Mouse (Mus musculus) kidney, embryonic 15.5 days (tissue): ENCODE results near the gene Rin3. TPM values are rescaled to one million over a fixed set of nuclear protein-coding genes. Genes with fewer than 3 reads are reported as not detected.
A peak's percentile ranks its signal among the peaks of the same experiment; 100 is the strongest.

ENCODE experiments used
- ATAC-seq: fragments of 200-750 bp; cut with Nextera tagmentation; replicated peaks from 2 replicates; pipeline ENCODE4 v1.8.0; 2017; ENCODE audit warnings: moderate TSS enrichment; ENCODE audit not compliant: low FRiP score
- H3K27ac ChIP-seq: fragments of 300-500 bp; sonication (generic); 2 replicates; pipeline ENCODE4 v1.5.1; 2015; ENCODE audit warnings: mild to moderate bottlenecking, inconsistent platforms
- H3K27me3 ChIP-seq: fragments of 300-500 bp; sonication (generic); 2 replicates; pipeline ENCODE4 v1.6.1; 2015; ENCODE audit warnings: inconsistent platforms
- H3K36me3 ChIP-seq: fragments of 300-500 bp; sonication (generic); 2 replicates; pipeline ENCODE4 v1.6.1; 2015; ENCODE audit warnings: inconsistent platforms
- H3K4me1 ChIP-seq: fragments of 300-500 bp; sonication (generic); 2 replicates; pipeline ENCODE4 v1.6.1; 2015; ENCODE audit warnings: inconsistent platforms
- H3K4me2 ChIP-seq: fragments of 300-500 bp; sonication (generic); 2 replicates; pipeline ENCODE4 v1.6.1; 2015; ENCODE audit warnings: moderate library complexity, mild to moderate bottlenecking, inconsistent platforms
- H3K4me3 ChIP-seq: fragments of 300-500 bp; sonication (generic); replicated peaks from 2 replicates; pipeline ENCODE4 v1.5.1; 2015; ENCODE audit warnings: mild to moderate bottlenecking, inconsistent platforms
- H3K9ac ChIP-seq: fragments of 300-500 bp; sonication (generic); 2 replicates; pipeline ENCODE4 v1.6.1; 2015; ENCODE audit warnings: mild to moderate bottlenecking, inconsistent platforms
- H3K9me3 ChIP-seq: fragments of 300-500 bp; sonication (generic); replicated peaks from 2 replicates; pipeline ENCODE4 v1.6.1; 2016; ENCODE audit warnings: inconsistent platforms
- WGBS: fragments of 180-500 bp; shearing (Covaris S2); methylation state at CpG from one replicate; pipeline ENCODE4 v1.1.7; 2015; ENCODE audit warnings: mixed read lengths; 5-methylcytosine and 5-hydroxymethylcytosine counted together
- polyA plus RNA-seq: library from polyadenylated mRNA; unstranded; fragments of >200 nt; fragmentation: Nextera tagmentation; extraction: Ambion mirVana; gene quantifications from 2 replicates; pipeline ENCODE4 v1.2.1, GENCODE M21; 2015

Rin3 gene
- polyA plus RNA-seq, 1 experiment from 2014 or later: 10.0 TPM

DNA sequence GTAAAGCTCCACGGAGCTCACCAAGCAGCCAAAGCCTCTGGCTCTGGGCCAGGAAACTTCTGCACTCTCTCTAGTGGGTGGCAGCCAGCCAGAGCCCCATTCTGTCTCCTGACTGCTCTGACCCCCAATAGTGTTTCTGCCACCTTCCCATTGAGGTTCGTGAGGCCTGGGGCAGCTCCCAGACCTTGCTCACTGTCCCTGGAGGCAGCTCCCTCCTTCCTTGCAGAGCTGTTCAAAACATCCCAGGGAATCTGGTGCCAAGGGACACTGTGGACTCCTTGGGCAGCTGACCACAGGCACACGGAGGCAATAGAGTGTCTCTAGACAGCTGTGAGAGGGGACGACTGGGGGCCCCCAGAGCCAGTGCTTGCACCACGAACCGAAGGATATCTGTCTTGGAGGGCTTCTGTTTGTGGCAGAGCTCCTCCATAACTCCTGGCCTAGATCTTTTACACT is 25.2 kb downstream of the Rin3 start:
- Histone ChIP-seq H3K27me3 (no peaks in the 10 kb centered on the region), H3K9ac (no peak overlapping the region), H3K27ac (peak overlapping the region; percentile 48), H3K36me3 (peaks cover 5% of the 10 kb centered on the region), H3K4me3 (no peak overlapping the region), H3K4me1 (peaks cover 48% of the 10 kb centered on the region), H3K9me3 (no peaks in the 10 kb centered on the region), H3K4me2 (no peak overlapping the region)
- peak; percentile 30 for ATAC-seq
- 30% methylated on average over 6 of the region's 6 CpGs for whole genome bisulfite sequencing

DNA sequence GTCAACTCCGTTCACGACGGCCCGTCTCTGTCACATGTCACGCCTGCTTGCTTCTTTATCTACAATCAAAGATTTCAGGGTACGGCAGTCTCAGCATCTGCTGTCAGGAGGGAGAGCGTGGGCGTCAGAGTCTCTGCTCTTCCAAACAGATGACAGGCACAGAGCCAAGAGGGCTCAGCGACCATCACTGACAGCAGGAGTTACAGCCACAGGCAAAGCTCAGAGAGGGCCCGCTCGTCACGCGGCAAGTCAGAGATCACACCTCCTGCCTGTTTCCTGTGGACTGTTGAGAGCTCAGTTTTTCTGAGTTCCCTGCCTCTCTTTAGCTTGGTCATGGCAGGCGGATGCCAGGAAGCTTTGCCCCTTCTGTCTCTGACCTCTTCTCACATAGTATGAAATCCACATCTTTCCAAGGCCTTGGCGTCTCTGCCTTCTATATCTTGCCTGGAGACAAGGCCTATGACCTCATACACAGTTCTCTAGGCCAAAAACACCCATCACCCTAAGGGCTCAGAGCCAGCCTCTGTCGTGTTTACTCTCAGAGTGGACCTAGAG is 25.7 kb downstream of the Rin3 start:
- ATAC-seq: peak; percentile 63
- Histone ChIP-seq H3K4me3 (no peak overlapping the region), H3K36me3 (peaks cover 10% of the 10 kb centered on the region), H3K4me1 (peaks cover 43% of the 10 kb centered on the region), H3K27ac (peak overlapping the region; percentile 48), H3K4me2 (no peak overlapping the region), H3K9me3 (no peaks in the 10 kb centered on the region), H3K9ac (no peak overlapping the region), H3K27me3 (no peaks in the 10 kb centered on the region)
- WGBS: 25% methylated on average over 16 of the region's 16 CpGs

GRCm38 (mm10) chr12:102309099-102309799 is 26.4 kb downstream of the Rin3 start:
- Histone ChIP-seq H3K4me2 (no peak overlapping the region), H3K4me1 (peaks cover 36% of the 10 kb centered on the region), H3K36me3 (peaks cover 10% of the 10 kb centered on the region), H3K27me3 (no peaks in the 10 kb centered on the region), H3K27ac (no peak overlapping the region), H3K9me3 (no peaks in the 10 kb centered on the region), H3K9ac (no peak overlapping the region), H3K4me3 (no peak overlapping the region)
- 92% methylated on average over 11 of the region's 11 CpGs for WGBS
- no peak for ATAC-seq

DNA sequence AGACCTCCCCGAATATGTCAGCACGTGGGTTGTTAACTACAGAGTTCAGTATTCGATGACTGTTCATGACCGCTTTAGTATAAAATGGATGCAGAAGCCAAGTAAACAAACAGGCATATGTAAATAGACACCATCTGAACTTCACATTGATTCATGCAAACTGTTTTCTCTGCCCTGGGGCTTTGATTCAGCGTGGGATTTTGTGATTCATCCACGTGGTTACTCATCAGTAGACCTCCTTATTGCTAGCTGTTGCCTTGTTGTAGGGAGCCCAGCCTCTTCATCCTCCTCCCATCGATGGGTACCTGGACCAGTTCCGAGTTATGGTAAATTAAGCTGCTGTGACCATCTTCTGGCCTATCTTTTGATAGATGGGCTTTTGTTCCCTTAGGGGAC is 26.9 kb downstream of the Rin3 start:
- ATAC-seq: no peak
- H3K36me3 ChIP-seq: peaks cover 14% of the 10 kb centered on the region
- peaks cover 31% of the 10 kb centered on the region for H3K4me1 ChIP-seq
- no peak overlapping the region for H3K9ac ChIP-seq
- no peak overlapping the region for H3K27ac ChIP-seq
- H3K4me3 ChIP-seq: no peak overlapping the region
- no peak overlapping the region for H3K4me2 ChIP-seq
- no peaks in the 10 kb centered on the region for H3K27me3 ChIP-seq
- WGBS: 92% methylated on average over 8 of the region's 8 CpGs
- no peaks in the 10 kb centered on the region for H3K9me3 ChIP-seq

DNA sequence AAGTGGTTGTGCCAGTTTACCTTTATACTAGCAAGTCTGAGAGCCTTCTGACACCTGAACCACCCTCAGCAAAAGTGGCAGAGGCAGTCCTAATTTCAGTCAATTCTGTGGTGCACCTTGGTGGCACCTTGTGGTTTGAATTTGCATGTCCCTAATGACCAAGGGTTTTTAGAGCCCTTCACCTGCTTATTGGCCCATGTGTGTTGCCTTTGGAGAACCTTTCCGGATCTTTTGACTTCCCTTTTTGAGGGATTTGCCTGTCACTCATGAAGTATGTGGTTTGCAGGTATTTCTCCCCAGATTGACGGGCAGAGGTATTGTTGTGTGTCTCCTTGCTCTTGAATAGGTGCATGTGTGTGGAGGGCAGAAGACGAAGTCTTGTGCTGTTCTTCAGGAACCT is 27.4 kb downstream of the Rin3 start:
- 94% methylated on average over 3 of the region's 3 CpGs for WGBS

DNA sequence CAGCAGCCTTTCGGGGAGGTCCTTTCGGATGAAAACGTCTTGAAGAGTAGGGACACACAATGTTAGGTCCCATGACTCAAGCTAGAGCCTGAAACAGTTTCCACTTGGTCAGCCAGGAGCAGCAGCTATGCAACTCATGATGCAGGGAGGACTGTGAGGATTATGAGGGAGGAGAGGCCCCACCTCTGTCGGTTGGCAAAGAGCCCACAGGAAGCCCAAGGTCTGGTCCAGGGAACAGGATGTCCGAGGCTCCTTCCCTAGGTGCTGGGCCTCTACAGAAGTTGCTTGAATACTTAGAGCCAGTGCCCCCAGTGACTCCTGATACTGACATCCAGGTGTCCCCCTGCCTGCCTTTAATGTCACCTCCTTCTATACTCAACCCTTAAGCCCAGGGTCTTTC is 28.6 kb downstream of the Rin3 start:
- H3K4me1 ChIP-seq: peaks cover 20% of the 10 kb centered on the region
- WGBS: 78% methylated on average over 5 of the region's 5 CpGs
- H3K4me2 ChIP-seq: no peak overlapping the region
- H3K36me3 ChIP-seq: peaks cover 23% of the 10 kb centered on the region
- no peak overlapping the region for H3K27ac ChIP-seq
- no peaks in the 10 kb centered on the region for H3K9me3 ChIP-seq
- no peak overlapping the region for H3K4me3 ChIP-seq
- H3K27me3 ChIP-seq: no peaks in the 10 kb centered on the region
- no peak for ATAC-seq
- H3K9ac ChIP-seq: no peak overlapping the region

More for the DNA sequence above, 27.4 kb downstream of the Rin3 start:
- H3K9ac ChIP-seq: no peak overlapping the region
- peaks cover 19% of the 10 kb centered on the region for H3K36me3 ChIP-seq
- H3K9me3 ChIP-seq: no peaks in the 10 kb centered on the region
- ATAC-seq: no peak
- H3K4me3 ChIP-seq: no peak overlapping the region
- H3K4me1 ChIP-seq: peaks cover 26% of the 10 kb centered on the region
- H3K27ac ChIP-seq: no peak overlapping the region
- no peak overlapping the region for H3K4me2 ChIP-seq
- H3K27me3 ChIP-seq: no peaks in the 10 kb centered on the region

DNA sequence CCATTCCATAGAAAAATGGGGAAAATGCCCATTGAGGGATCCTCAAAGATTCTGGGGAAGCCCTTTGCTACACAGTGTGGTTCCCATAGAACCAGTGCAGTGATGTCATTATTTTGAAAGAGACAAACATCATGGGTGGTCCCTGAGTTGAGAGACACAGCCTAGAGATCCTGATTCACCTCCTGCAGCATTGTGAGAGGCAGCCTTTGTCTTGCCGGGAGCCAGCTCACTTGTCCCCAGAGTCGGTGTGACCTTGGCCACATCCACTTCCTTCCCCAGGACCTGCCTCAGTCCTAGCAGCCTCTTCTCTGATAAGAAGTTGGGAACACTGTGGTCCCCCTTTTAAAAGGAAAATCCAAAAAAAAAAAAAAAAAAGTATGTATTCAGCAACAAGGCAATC is 36.3 kb downstream of the Rin3 start:
- peak overlapping the region; percentile 67 for H3K27ac ChIP-seq
- no peak overlapping the region for H3K9ac ChIP-seq
- no peak overlapping the region for H3K4me3 ChIP-seq
- no peaks in the 10 kb centered on the region for H3K27me3 ChIP-seq
- no peak overlapping the region for H3K4me2 ChIP-seq
- WGBS: 51% methylated on average over 2 of the region's 2 CpGs
- peaks cover 13% of the 10 kb centered on the region for H3K36me3 ChIP-seq
- H3K4me1 ChIP-seq: 0 out of 2 replicates have a peak, but pooled peaks cover 18% of the 10 kb centered on the region
- H3K9me3 ChIP-seq: no peaks in the 10 kb centered on the region
- ATAC-seq: no peak

DNA sequence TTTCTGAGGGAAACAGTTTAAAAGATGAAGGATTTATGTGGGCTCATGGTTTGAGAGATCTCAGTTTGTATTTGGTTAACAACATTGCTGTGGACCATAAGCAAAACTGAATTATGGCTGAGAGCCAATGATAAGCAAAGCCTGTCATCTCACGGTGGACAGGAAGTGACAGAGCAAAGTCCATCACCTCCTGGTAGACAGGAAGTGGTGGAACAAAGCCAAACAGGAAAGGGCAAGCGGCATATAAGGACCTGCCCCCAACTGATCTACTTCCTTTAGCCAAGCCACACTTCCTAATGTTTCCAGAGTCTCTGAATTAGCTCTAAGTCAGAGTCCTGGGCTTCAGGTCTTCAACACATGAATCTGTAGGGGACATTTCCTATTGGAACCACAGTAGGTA is 37.1 kb downstream of the Rin3 start:
- Histone ChIP-seq H3K9me3 (no peaks in the 10 kb centered on the region), H3K4me3 (no peak overlapping the region), H3K27ac (peak overlapping the region; percentile 67), H3K4me1 (0 out of 2 replicates have a peak, but pooled peaks cover 21% of the 10 kb centered on the region), H3K9ac (no peak overlapping the region), H3K36me3 (peaks cover 7% of the 10 kb centered on the region), H3K27me3 (no peaks in the 10 kb centered on the region), H3K4me2 (no peak overlapping the region)
- WGBS: 45% methylated on average over 2 of the region's 2 CpGs
- ATAC-seq: no peak

- Histone ChIP-seq H3K9ac (no peak overlapping the region), H3K4me1 (0 out of 2 replicates have a peak, but pooled peaks cover 21% of the 10 kb centered on the region), H3K27ac (peak overlapping the region; percentile 45), H3K9me3 (no peaks in the 10 kb centered on the region), H3K36me3 (peaks cover 3% of the 10 kb centered on the region), H3K27me3 (no peaks in the 10 kb centered on the region), H3K4me2 (no peak overlapping the region), H3K4me3 (no peak overlapping the region)
- no peak for ATAC-seq
- 49% methylated on average over 2 of the region's 2 CpGs for WGBS
These were observed 37.5 kb downstream of the Rin3 start for GRCm38 (mm10) chr12:102320322-102320721.

GRCm38 (mm10) chr12:102321064-102321728 is 38.3 kb downstream of the Rin3 start:
- H3K4me1 ChIP-seq: 0 out of 2 replicates have a peak, but pooled peaks cover 21% of the 10 kb centered on the region
- H3K27ac ChIP-seq: no peak overlapping the region
- no peak for ATAC-seq
- peaks cover 8% of the 10 kb centered on the region for H3K36me3 ChIP-seq
- no peak overlapping the region for H3K9ac ChIP-seq
- H3K27me3 ChIP-seq: no peaks in the 10 kb centered on the region
- no peak overlapping the region for H3K4me2 ChIP-seq
- WGBS: 70% methylated on average over 4 of the region's 4 CpGs
- no peak overlapping the region for H3K4me3 ChIP-seq
- H3K9me3 ChIP-seq: no peaks in the 10 kb centered on the region

GRCm38 (mm10) chr12:102321855-102322254 is 39.0 kb downstream of the Rin3 start:
- no peak for ATAC-seq
- Histone ChIP-seq H3K27me3 (no peaks in the 10 kb centered on the region), H3K9ac (no peak overlapping the region), H3K9me3 (no peaks in the 10 kb centered on the region), H3K4me2 (no peak overlapping the region), H3K4me3 (no peak overlapping the region), H3K36me3 (peaks cover 12% of the 10 kb centered on the region), H3K4me1 (0 out of 2 replicates have a peak, but pooled peaks cover 21% of the 10 kb centered on the region), H3K27ac (no peak overlapping the region)
- 77% methylated on average over 5 of the region's 5 CpGs for whole genome bisulfite sequencing

- Histone ChIP-seq H3K4me2 (no peak overlapping the region), H3K4me1 (0 out of 2 replicates have a peak, but pooled peaks cover 21% of the 10 kb centered on the region), H3K27ac (peak overlapping the region; percentile 49; the same call in 1 of the 2 replicates), H3K27me3 (no peaks in the 10 kb centered on the region), H3K36me3 (peaks cover 12% of the 10 kb centered on the region), H3K9ac (no peak overlapping the region), H3K9me3 (no peaks in the 10 kb centered on the region), H3K4me3 (no peak overlapping the region)
- 71% methylated on average over 2 of the region's 2 CpGs for WGBS
- no peak; the same call in 1 of the 2 replicates for ATAC-seq
These were observed 40.5 kb downstream of the Rin3 start for GRCm38 (mm10) chr12:102323392-102323791.
